Mouse (Mus musculus): ENCODE results near the gene Abcc4.
A peak's percentile ranks its signal among the peaks of the same experiment; 100 is the strongest.

Abcc4 gene

GRCm38 (mm10) chr14:118716372-118717312 lies 10.6 kb upstream of the Abcc4 start:
- Histone ChIP-seq H3K36me3 (ENCODE audit: insufficient read depth, low read length) (no peaks in the 10 kb centered on the region), H3K4me1 (replicated peaks; ENCODE audit: low read depth, low read length) (peaks cover 66% of the 10 kb centered on the region), H3K4me3 (replicated peaks; ENCODE audit: low read length) (no peak overlapping the region), H3K9me3 (ENCODE audit: low read length) (no peaks in the 10 kb centered on the region), H3K27me3 (ENCODE audit: insufficient read depth, low read length) (peaks cover 8% of the 10 kb centered on the region)
- TF ChIP-seq POU5F1 (IDR thresholded peaks at IDR 0.05; ENCODE audit: borderline replicate concordance, low read length): no peak
- no peak for TF ChIP-seq NANOG (IDR thresholded peaks at IDR 0.05; ENCODE audit: borderline replicate concordance, low read length)

GRCm38 (mm10) chr14:118714720-118715119 lies 8.7 kb upstream of the Abcc4 start:
- Histone ChIP-seq H3K27me3 (ENCODE audit: insufficient read depth, low read length) (no peaks in the 10 kb centered on the region), H3K9me3 (ENCODE audit: low read length) (no peaks in the 10 kb centered on the region), H3K36me3 (ENCODE audit: insufficient read depth, low read length) (no peaks in the 10 kb centered on the region), H3K4me1 (replicated peaks; ENCODE audit: low read depth, low read length) (peaks cover 85% of the 10 kb centered on the region), H3K4me3 (replicated peaks; ENCODE audit: low read length) (no peak overlapping the region)
- TF ChIP-seq CTCF (conservative IDR thresholded peaks at IDR 0.05; ENCODE audit: low read length) (no peak), NANOG (IDR thresholded peaks at IDR 0.05; ENCODE audit: borderline replicate concordance, low read length) (no peak), POU5F1 (IDR thresholded peaks at IDR 0.05; ENCODE audit: borderline replicate concordance, low read length) (no peak)

GRCm38 (mm10) chr14:118714320-118714719 lies 8.3 kb upstream of the Abcc4 start:
- Histone ChIP-seq H3K9me3 (ENCODE audit: low read length) (no peaks in the 10 kb centered on the region), H3K4me1 (replicated peaks; ENCODE audit: low read depth, low read length) (peaks cover 89% of the 10 kb centered on the region), H3K27me3 (ENCODE audit: insufficient read depth, low read length) (no peaks in the 10 kb centered on the region), H3K4me3 (replicated peaks; ENCODE audit: low read length) (peak overlapping the region; percentile 73), H3K36me3 (ENCODE audit: insufficient read depth, low read length) (no peaks in the 10 kb centered on the region)
- TF ChIP-seq POU5F1 (IDR thresholded peaks at IDR 0.05; ENCODE audit: borderline replicate concordance, low read length) (no peak), CTCF (conservative IDR thresholded peaks at IDR 0.05; ENCODE audit: low read length) (no peak), NANOG (IDR thresholded peaks at IDR 0.05; ENCODE audit: borderline replicate concordance, low read length) (no peak)

- peak; percentile 8; the same call in 1 of the 2 replicates for TF ChIP-seq NANOG (IDR thresholded peaks at IDR 0.05; ENCODE audit: borderline replicate concordance, low read length)
- TF ChIP-seq CTCF (conservative IDR thresholded peaks at IDR 0.05; ENCODE audit: low read length): no peak
- TF ChIP-seq POU5F1 (IDR thresholded peaks at IDR 0.05; ENCODE audit: borderline replicate concordance, low read length): no peak
- H3K4me3 ChIP-seq (replicated peaks; ENCODE audit: low read length): peak overlapping the region; percentile 73
- no peaks in the 10 kb centered on the region for H3K36me3 ChIP-seq (ENCODE audit: insufficient read depth, low read length)
- H3K4me1 ChIP-seq (replicated peaks; ENCODE audit: low read depth, low read length): peaks cover 94% of the 10 kb centered on the region
- H3K27me3 ChIP-seq (ENCODE audit: insufficient read depth, low read length): no peaks in the 10 kb centered on the region
- H3K9me3 ChIP-seq (ENCODE audit: low read length): no peaks in the 10 kb centered on the region
Measured at GRCm38 (mm10) chr14:118713869-118714268, 7.8 kb upstream of the Abcc4 start.

GRCm38 (mm10) chr14:118713408-118713807 lies 7.4 kb upstream of the Abcc4 start:
- Histone ChIP-seq H3K4me3 (replicated peaks; ENCODE audit: low read length) (peak overlapping the region; percentile 73), H3K4me1 (replicated peaks; ENCODE audit: low read depth, low read length) (peaks cover 95% of the 10 kb centered on the region), H3K36me3 (ENCODE audit: insufficient read depth, low read length) (no peaks in the 10 kb centered on the region), H3K9me3 (ENCODE audit: low read length) (no peaks in the 10 kb centered on the region), H3K27me3 (ENCODE audit: insufficient read depth, low read length) (no peaks in the 10 kb centered on the region)
- TF ChIP-seq CTCF (conservative IDR thresholded peaks at IDR 0.05; ENCODE audit: low read length): no peak
- no peak for TF ChIP-seq NANOG (IDR thresholded peaks at IDR 0.05; ENCODE audit: borderline replicate concordance, low read length)
- TF ChIP-seq POU5F1 (IDR thresholded peaks at IDR 0.05; ENCODE audit: borderline replicate concordance, low read length): no peak

- Histone ChIP-seq H3K27me3 (ENCODE audit: insufficient read depth, low read length) (no peaks in the 10 kb centered on the region), H3K9me3 (ENCODE audit: low read length) (no peaks in the 10 kb centered on the region), H3K4me3 (replicated peaks; ENCODE audit: low read length) (peak overlapping the region; percentile 73), H3K36me3 (ENCODE audit: insufficient read depth, low read length) (no peaks in the 10 kb centered on the region), H3K4me1 (replicated peaks; ENCODE audit: low read depth, low read length) (peaks cover 96% of the 10 kb centered on the region)
- TF ChIP-seq NANOG (IDR thresholded peaks at IDR 0.05; ENCODE audit: borderline replicate concordance, low read length) (no peak), POU5F1 (IDR thresholded peaks at IDR 0.05; ENCODE audit: borderline replicate concordance, low read length) (no peak), CTCF (conservative IDR thresholded peaks at IDR 0.05; ENCODE audit: low read length) (no peak)
Measured at GRCm38 (mm10) chr14:118712889-118713288, 6.9 kb upstream of the Abcc4 start.

GRCm38 (mm10) chr14:118710945-118711344 lies 4.9 kb upstream of the Abcc4 start:
- no peaks in the 10 kb centered on the region for H3K36me3 ChIP-seq (ENCODE audit: insufficient read depth, low read length)
- peaks cover 92% of the 10 kb centered on the region for H3K4me1 ChIP-seq (replicated peaks; ENCODE audit: low read depth, low read length)
- H3K4me3 ChIP-seq (replicated peaks; ENCODE audit: low read length): no peak overlapping the region
- TF ChIP-seq NANOG (IDR thresholded peaks at IDR 0.05; ENCODE audit: borderline replicate concordance, low read length) (no peak), CTCF (conservative IDR thresholded peaks at IDR 0.05; ENCODE audit: low read length) (no peak), POU5F1 (IDR thresholded peaks at IDR 0.05; ENCODE audit: borderline replicate concordance, low read length) (no peak)
- no peaks in the 10 kb centered on the region for H3K9me3 ChIP-seq (ENCODE audit: low read length)
- H3K27me3 ChIP-seq (ENCODE audit: insufficient read depth, low read length): no peaks in the 10 kb centered on the region

- Histone ChIP-seq H3K36me3 (ENCODE audit: insufficient read depth, low read length) (no peaks in the 10 kb centered on the region), H3K4me1 (replicated peaks; ENCODE audit: low read depth, low read length) (peaks cover 87% of the 10 kb centered on the region), H3K9me3 (ENCODE audit: low read length) (no peaks in the 10 kb centered on the region), H3K4me3 (replicated peaks; ENCODE audit: low read length) (peak overlapping the region; percentile 32; the same call in 1 of the 2 replicates), H3K27me3 (ENCODE audit: insufficient read depth, low read length) (no peaks in the 10 kb centered on the region)
- TF ChIP-seq CTCF (conservative IDR thresholded peaks at IDR 0.05; ENCODE audit: low read length) (0 out of 2 replicates have a peak, but pooled peaks have one; percentile 5), NANOG (IDR thresholded peaks at IDR 0.05; ENCODE audit: borderline replicate concordance, low read length) (no peak)
Measured at GRCm38 (mm10) chr14:118709736-118710135, 3.7 kb upstream of the Abcc4 start.

All from E14TG2a.4 (cell line).